Mouse (Mus musculus): Measurements from ENCODE around the gene Snf8.

Snf8 gene

GRCm38 (mm10) chr11:96034596-96035052, at the start of gene Snf8:
TSS of gene Snf8 (plus strand) at chr11:96034885.
- DNase-seq (ENCODE audit: low spot score in 2 of 2) = peak; percentile 87 to 91

- DNase-seq (ENCODE audit: low spot score in 2 of 2) = no peak
Measured at GRCm38 (mm10) chr11:95987854-95988447, 46.7 kb upstream of the Snf8 start.

- DNase-seq (ENCODE audit: low spot score in 2 of 2) = peak in 1 of 2 experiments; percentile 11
Measured at GRCm38 (mm10) chr11:95988533-95988932, 46.2 kb upstream of the Snf8 start.

- no peak for DNase-seq (ENCODE audit: low spot score in 2 of 2)
Measured at GRCm38 (mm10) chr11:95989864-95990263, 44.8 kb upstream of the Snf8 start.

GRCm38 (mm10) chr11:95990431-95990830, 44.3 kb upstream of the Snf8 start:
- no peak for DNase-seq (ENCODE audit: low spot score in 2 of 2)

GRCm38 (mm10) chr11:95990886-95991708, 43.6 kb upstream of the Snf8 start:
- peak in 1 of 2 experiments; percentile 13 for DNase-seq (ENCODE audit: low spot score in 2 of 2)

- DNase-seq (ENCODE audit: low spot score in 2 of 2) = no peak
Measured at GRCm38 (mm10) chr11:95994151-95994550, 40.5 kb upstream of the Snf8 start.

GRCm38 (mm10) chr11:96003100-96003900, 31.4 kb upstream of the Snf8 start:
- DNase-seq (ENCODE audit: low spot score in 2 of 2) = no peak

- no peak for DNase-seq (ENCODE audit: low spot score in 2 of 2)
Measured at GRCm38 (mm10) chr11:96003969-96004792, 30.5 kb upstream of the Snf8 start.

- DNase-seq (ENCODE audit: low spot score in 2 of 2) = no peak
Measured at GRCm38 (mm10) chr11:96004793-96005402, 29.8 kb upstream of the Snf8 start.

GRCm38 (mm10) chr11:96005403-96006271, 29.0 kb upstream of the Snf8 start, which contains the start of gene Igf2bp1:
TSS of gene Igf2bp1 (minus strand) at chr11:96005940.
- DNase-seq (ENCODE audit: low spot score in 2 of 2) = no peak

- no peak for DNase-seq (ENCODE audit: low spot score in 2 of 2)
Measured at GRCm38 (mm10) chr11:96006367-96006851, 28.3 kb upstream of the Snf8 start.

GRCm38 (mm10) chr11:96006852-96007515, 27.7 kb upstream of the Snf8 start:
- no peak for DNase-seq (ENCODE audit: low spot score in 2 of 2)

- DNase-seq (ENCODE audit: low spot score in 2 of 2) = no peak
Measured at GRCm38 (mm10) chr11:96007516-96008235, 27.0 kb upstream of the Snf8 start.

GRCm38 (mm10) chr11:96008827-96009226, 25.9 kb upstream of the Snf8 start:
- DNase-seq (ENCODE audit: low spot score in 2 of 2) = no peak

GRCm38 (mm10) chr11:96011982-96012381, 22.7 kb upstream of the Snf8 start:
- DNase-seq (ENCODE audit: low spot score in 2 of 2) = no peak

GRCm38 (mm10) chr11:96015421-96015820, 19.3 kb upstream of the Snf8 start:
- no peak for DNase-seq (ENCODE audit: low spot score in 2 of 2)

- DNase-seq (ENCODE audit: low spot score in 2 of 2) = no peak
Measured at GRCm38 (mm10) chr11:96017941-96018351, 16.7 kb upstream of the Snf8 start.

Measured in frontal cortex, postnatal 14 days (tissue).